Mouse (Mus musculus): ENCODE measurements at regions not wholly inside any gene's neighbourhood (a gene's known extent, or its start where the extent isn't known, plus 50 kb on each side); places are given as distances from the start of the nearest gene placed in this dataset.

DNA sequence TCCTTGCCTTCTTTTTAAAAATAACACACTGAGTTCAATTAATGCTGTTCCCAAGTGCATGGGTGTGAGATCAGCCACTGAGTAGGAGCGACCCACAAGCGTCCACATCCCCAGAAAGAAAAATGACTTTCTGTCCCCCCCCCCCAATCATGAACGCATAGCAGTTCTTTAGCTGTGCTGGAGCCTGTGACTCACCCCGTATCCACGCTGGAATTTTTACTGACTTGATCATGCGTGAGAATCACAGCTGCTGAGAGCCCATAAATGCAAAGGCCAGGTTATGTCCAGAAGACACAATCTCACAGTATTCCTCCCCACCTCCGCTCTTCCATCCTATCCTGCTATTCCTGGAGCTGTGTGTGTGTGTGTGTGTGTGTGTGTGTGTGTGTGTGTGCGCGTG lies 53.3 kb downstream of the Fos start:
- no peak overlapping the region for H3K4me3 ChIP-seq
- no peaks in the 10 kb centered on the region for H3K36me3 ChIP-seq
- H3K9me3 ChIP-seq (replicated peaks), result no peaks in the 10 kb centered on the region
- H3K27me3 ChIP-seq (ENCODE audit: low read depth, poor library complexity, severe bottlenecking), result no peaks in the 10 kb centered on the region
- H3K4me1 ChIP-seq, result peaks cover 28% of the 10 kb centered on the region
- no peak overlapping the region for H3K27ac ChIP-seq
- WGBS, result 88% methylated on average over 9 of the region's 9 CpGs
- no peak for DNase-seq (ENCODE audit: low spot score)

DNA sequence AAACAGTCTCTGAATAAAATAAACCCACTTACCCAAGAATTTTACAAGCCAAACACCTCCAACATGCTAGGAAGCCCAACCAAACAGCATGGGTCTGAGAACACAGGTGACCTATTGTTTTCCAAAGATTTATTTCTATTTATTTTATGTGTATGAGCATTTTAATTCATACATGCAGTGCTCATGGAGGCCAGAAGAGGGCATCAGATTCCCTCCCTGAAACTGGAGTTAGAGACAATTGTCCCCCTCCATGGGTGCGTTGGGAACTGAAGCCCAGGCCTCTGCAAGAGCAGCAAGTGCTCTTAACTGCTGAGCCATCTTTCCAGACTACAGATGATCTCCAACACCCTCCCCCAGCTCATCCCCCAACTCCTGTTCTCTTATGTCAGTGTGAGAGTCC lies 57.9 kb downstream of the Fos start:
- H3K27ac ChIP-seq, result no peak overlapping the region
- H3K9me3 ChIP-seq (replicated peaks), result no peaks in the 10 kb centered on the region
- H3K36me3 ChIP-seq, result no peaks in the 10 kb centered on the region
- WGBS, result 91% methylated on average over 1 of the region's 1 CpGs
- DNase-seq (ENCODE audit: low spot score), result no peak
- no peak overlapping the region for H3K4me3 ChIP-seq
- H3K27me3 ChIP-seq (ENCODE audit: low read depth, poor library complexity, severe bottlenecking), result no peaks in the 10 kb centered on the region
- no peaks in the 10 kb centered on the region for H3K4me1 ChIP-seq

DNA sequence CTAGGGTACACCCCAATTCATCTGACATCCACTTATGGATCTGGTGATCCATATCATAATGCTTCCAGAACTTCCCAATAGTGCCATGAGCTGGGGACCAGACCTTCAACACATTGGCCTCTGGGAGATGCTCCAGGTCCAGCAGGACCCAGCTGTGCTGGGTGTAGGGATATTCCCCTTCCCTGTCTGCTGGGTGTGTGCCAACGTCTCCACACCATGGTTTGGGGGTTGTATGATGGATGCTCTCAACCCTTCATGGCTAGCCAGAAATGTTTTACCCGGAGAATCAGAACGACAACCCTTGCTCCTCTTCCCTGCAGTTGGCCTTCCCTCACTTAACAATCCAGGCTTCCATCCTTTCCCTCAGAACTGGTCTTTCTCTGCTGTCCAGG lies 58.5 kb downstream of the Fos start:
- 90% methylated on average over 3 of the region's 3 CpGs for WGBS
- Histone ChIP-seq H3K4me3 (no peak overlapping the region), H3K36me3 (no peaks in the 10 kb centered on the region), H3K9me3 (replicated peaks) (no peaks in the 10 kb centered on the region), H3K27ac (no peak overlapping the region), H3K27me3 (ENCODE audit: low read depth, poor library complexity, severe bottlenecking) (no peaks in the 10 kb centered on the region), H3K4me1 (no peaks in the 10 kb centered on the region)
- no peak for DNase-seq (ENCODE audit: low spot score)

DNA sequence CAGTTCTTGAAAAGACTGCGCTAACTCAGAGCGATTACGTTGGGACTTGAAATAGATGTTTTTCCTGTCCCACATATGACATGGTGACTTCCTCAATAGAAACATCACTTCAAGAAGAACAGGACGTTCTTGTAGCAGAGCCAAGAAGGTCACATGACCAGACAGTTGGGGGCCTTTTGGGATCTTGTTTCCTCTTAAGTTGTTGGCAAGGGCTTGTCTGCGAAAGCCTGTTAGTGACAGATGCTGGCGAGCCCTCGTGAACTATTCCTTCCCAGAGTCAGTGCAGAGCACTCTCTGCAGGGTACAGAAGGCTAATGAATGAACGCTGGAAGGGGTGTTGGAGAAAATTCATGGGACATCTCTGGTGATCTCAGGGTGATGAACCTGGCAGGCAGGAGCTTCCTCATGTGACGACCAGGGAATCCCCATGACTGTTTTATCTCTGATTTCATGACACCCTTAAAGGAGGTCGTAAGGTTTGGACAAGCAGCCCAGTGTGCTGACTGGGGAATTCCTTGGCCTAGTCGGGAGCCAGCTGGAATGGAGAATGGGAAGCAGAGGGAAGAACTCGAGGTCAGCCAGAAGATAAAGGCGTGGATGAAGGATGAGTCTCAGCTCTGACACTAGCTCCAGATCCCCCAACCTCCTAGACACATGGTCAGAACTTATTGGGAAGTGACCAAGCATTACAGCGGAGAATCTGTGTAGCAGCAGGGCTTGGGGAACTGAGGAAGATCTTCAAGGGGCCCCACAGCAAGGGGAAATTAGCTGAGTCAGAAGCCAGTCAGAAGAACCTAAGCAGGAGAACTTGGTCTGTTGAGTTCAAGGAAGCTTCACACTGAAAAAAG lies 59.1 kb downstream of the Fos start:
- WGBS, result 71% methylated on average over 14 of the region's 14 CpGs
- H3K4me3 ChIP-seq, result no peak overlapping the region
- H3K9me3 ChIP-seq (replicated peaks), result no peaks in the 10 kb centered on the region
- no peaks in the 10 kb centered on the region for H3K36me3 ChIP-seq
- H3K27ac ChIP-seq, result no peak overlapping the region
- DNase-seq (ENCODE audit: low spot score), result no peak
- H3K27me3 ChIP-seq (ENCODE audit: low read depth, poor library complexity, severe bottlenecking), result no peaks in the 10 kb centered on the region
- no peaks in the 10 kb centered on the region for H3K4me1 ChIP-seq

DNA sequence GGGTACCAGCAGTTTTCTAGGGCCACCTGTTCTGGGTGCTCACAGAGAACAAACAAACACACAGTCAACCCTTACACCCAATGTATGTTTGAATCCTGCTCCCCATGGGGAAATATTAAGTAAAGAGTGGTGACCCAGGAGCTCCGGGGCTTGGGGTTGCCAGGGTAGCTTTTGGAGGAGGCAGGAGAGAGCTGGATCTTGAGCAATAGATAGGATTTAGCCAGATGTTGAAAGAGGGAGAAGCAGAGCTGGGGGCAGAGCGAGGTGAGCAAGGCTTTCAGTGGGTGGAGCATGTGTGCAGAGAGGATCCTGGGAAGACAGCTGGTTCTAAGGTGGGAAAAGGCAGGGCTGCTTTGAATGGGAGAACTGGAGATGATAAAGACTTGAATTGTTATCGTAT lies 59.9 kb downstream of the Fos start:
- Histone ChIP-seq H3K4me3 (no peak overlapping the region), H3K27me3 (ENCODE audit: low read depth, poor library complexity, severe bottlenecking) (no peaks in the 10 kb centered on the region), H3K4me1 (no peaks in the 10 kb centered on the region), H3K9me3 (replicated peaks) (no peaks in the 10 kb centered on the region), H3K27ac (no peak overlapping the region), H3K36me3 (no peaks in the 10 kb centered on the region)
- no peak for DNase-seq (ENCODE audit: low spot score)
- WGBS, result 83% methylated on average over 3 of the region's 3 CpGs

DNA sequence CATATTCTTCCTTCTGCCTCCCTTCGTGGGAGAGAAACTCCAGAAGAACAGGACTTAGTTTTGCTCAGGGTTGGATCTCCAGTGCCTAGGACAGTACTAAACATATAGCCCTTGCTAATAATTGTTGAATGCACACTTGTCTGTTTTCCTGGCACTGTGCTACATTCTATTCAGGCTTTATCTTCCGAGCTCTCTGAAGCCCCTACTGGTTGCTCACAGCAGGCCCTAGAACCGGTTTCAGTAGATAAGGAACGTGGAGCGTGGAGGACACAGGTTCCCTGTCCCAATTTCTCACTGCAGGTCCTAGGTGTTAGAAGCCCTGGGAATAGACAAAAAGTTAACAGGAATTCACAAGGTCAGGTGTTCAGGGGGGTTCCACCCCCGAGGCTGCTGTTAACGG lies 59.4 kb upstream of the Jdp2 start:
- 44% methylated on average over 7 of the region's 7 CpGs for WGBS
- Histone ChIP-seq H3K27me3 (ENCODE audit: low read depth, poor library complexity, severe bottlenecking) (no peaks in the 10 kb centered on the region), H3K4me1 (peaks cover 6% of the 10 kb centered on the region; the same call in 1 of the 2 replicates), H3K4me3 (no peak overlapping the region), H3K27ac (no peak overlapping the region), H3K9me3 (replicated peaks) (no peaks in the 10 kb centered on the region), H3K36me3 (no peaks in the 10 kb centered on the region)
- no peak for DNase-seq (ENCODE audit: low spot score)

DNA sequence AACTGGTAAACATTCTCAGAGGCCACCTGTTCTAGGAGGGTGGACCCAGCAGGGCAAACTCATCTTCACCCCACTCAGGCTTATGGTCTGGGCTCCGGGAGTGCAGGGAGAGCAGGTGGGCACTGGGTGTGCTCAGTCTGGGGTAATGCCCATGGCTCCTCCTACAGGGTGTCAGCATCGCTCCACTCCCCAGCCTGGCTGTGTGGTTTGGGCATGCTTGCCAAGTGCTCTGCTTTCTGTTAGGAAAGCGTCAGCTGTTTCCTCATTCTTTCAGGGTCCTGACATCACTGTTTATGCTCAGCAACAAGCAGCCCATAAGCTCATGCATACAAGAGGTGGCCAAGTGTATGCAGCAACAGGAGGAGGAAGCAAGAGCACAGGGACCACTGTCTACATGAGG lies 57.7 kb upstream of the Jdp2 start:
- H3K27ac ChIP-seq, result no peak overlapping the region; the same call in 1 of the 2 replicates
- H3K4me1 ChIP-seq, result peaks cover 6% of the 10 kb centered on the region; the same call in 1 of the 2 replicates
- no peaks in the 10 kb centered on the region for H3K36me3 ChIP-seq
- no peak for DNase-seq (ENCODE audit: low spot score)
- no peaks in the 10 kb centered on the region for H3K9me3 ChIP-seq (replicated peaks)
- 82% methylated on average over 3 of the region's 3 CpGs for WGBS
- no peaks in the 10 kb centered on the region for H3K27me3 ChIP-seq (ENCODE audit: low read depth, poor library complexity, severe bottlenecking)
- H3K4me3 ChIP-seq, result no peak overlapping the region

DNA sequence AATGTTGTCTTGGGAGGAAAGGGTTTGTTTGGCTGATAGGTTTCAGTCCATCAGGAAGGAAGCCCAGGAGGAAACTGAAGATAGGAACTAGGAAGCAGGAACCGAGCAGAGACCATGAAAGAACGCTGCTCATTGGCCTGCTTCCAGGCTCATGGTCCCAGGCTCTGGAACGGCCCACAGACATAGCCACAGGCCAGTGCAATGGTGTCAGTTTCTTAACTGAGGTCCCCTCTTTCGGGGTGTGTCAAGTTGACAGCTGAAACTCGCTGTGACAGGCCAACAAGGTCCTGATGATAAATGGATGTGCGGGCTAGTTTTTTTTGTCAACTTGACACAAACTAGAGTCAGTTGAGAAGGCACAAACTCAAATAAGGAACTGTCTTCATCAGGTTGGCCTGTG lies 55.9 kb upstream of the Jdp2 start:
- 83% methylated on average over 6 of the region's 6 CpGs for WGBS
- DNase-seq (ENCODE audit: low spot score), result no peak
- no peaks in the 10 kb centered on the region for H3K27me3 ChIP-seq (ENCODE audit: low read depth, poor library complexity, severe bottlenecking)
- peaks cover 7% of the 10 kb centered on the region; the same call in 1 of the 2 replicates for H3K4me1 ChIP-seq
- no peak overlapping the region for H3K27ac ChIP-seq
- no peaks in the 10 kb centered on the region for H3K36me3 ChIP-seq
- no peaks in the 10 kb centered on the region for H3K9me3 ChIP-seq (replicated peaks)
- no peak overlapping the region for H3K4me3 ChIP-seq

DNA sequence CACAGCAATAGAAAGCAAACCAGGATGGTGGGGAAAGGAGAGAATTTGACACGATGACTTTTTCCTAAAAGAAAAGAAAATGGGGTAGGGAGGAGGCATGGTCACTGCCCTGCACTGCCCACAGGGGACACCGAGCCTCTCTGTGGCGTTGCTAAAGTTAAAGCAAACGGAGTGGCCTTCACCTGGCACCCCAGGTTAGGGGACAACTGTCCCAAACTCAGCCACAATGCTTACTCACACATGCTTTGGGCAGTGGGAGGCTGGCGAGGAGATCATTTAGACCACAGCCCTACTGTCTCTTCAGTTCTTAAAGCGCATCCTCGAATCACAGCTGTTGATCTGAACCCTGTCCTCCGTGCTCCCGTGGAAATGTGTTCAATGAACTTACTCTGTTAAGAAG lies 55.3 kb upstream of the Jdp2 start:
- Histone ChIP-seq H3K4me1 (peaks cover 13% of the 10 kb centered on the region; the same call in 1 of the 2 replicates), H3K27ac (no peak overlapping the region), H3K4me3 (no peak overlapping the region), H3K36me3 (no peaks in the 10 kb centered on the region), H3K27me3 (ENCODE audit: low read depth, poor library complexity, severe bottlenecking) (no peaks in the 10 kb centered on the region), H3K9me3 (replicated peaks) (no peaks in the 10 kb centered on the region)
- WGBS, result 86% methylated on average over 9 of the region's 9 CpGs
- DNase-seq (ENCODE audit: low spot score), result no peak

DNA sequence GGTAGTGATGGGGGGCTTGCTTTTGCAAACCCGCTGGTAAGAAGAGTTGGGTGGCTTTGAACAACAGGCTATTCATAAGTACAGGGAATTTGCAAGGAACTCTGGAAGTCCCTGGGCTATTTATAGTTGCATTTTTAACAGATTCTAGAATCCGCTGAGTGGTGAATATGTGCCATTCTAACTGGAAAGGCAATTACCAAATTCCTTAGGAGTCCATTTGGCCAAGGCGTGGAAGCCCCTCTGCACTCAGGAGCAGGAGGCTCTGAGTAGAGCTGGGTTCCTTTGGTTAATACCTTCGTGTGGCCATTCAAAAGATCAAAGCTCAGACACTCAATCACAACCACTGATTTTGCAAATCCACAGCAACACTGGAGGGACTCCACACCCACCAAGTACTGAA lies 54.0 kb upstream of the Jdp2 start:
- Histone ChIP-seq H3K27me3 (ENCODE audit: low read depth, poor library complexity, severe bottlenecking) (no peaks in the 10 kb centered on the region), H3K4me1 (peaks cover 13% of the 10 kb centered on the region; the same call in 1 of the 2 replicates)
- WGBS, result 68% methylated on average over 4 of the region's 4 CpGs

DNA sequence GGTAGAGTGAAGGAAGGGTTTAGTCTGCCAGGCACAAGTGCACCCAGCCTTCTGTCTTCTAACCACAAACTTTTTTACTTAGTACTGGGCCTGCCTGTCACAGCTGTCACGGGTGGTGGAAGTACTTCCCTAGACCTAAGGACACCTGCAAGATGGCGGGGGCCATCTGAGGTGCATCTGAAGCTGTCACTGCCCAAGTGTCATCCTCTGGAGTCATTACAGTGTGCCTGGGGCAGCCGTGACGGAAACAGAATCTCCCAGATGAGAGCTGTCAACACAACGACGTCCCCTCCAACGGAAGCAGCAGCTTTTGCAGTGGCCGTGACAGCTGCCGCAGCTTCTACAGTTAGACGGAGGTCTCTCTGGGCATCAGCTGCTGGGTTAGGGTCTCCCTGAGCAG lies 53.1 kb upstream of the Jdp2 start:
- Histone ChIP-seq H3K36me3 (no peaks in the 10 kb centered on the region), H3K27me3 (ENCODE audit: low read depth, poor library complexity, severe bottlenecking) (no peaks in the 10 kb centered on the region), H3K4me3 (no peak overlapping the region), H3K4me1 (peaks cover 13% of the 10 kb centered on the region; the same call in 1 of the 2 replicates), H3K9me3 (replicated peaks) (no peaks in the 10 kb centered on the region), H3K27ac (0 out of 2 replicates have a peak overlapping the region, but pooled peaks have one; percentile 9)
- DNase-seq (ENCODE audit: low spot score), result no peak
- 67% methylated on average over 10 of the region's 10 CpGs for WGBS

More for the DNA sequence above, 54.0 kb upstream of the Jdp2 start:
- Histone ChIP-seq H3K9me3 (replicated peaks) (no peaks in the 10 kb centered on the region), H3K36me3 (no peaks in the 10 kb centered on the region), H3K4me3 (no peak overlapping the region), H3K27ac (no peak overlapping the region)
- DNase-seq (ENCODE audit: low spot score), result no peak

DNA sequence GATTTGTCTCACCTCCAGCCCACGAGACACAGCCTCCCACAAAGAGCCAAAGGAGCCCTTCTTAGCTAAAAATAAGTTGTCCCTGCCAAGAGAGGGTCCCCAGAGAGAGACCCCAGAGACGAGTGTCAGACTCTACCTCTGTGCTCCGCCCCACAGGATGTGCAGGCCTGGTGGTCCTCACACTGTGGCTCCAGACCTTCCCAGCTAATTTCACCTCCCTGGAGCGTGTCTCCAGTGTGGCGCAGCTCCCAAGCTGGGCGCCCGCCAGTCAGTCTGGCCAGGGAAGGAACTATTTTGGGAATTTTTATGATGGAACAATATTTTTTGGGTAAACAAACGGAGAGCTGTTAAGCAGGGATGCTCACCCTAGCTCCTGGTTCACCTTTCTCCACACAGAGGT lies 50.8 kb upstream of the Jdp2 start:
- WGBS, result 62% methylated on average over 8 of the region's 8 CpGs
- no peaks in the 10 kb centered on the region for H3K36me3 ChIP-seq
- H3K9me3 ChIP-seq (replicated peaks), result no peaks in the 10 kb centered on the region
- H3K4me1 ChIP-seq, result peaks cover 8% of the 10 kb centered on the region; the same call in 1 of the 2 replicates
- H3K4me3 ChIP-seq, result no peak overlapping the region
- H3K27ac ChIP-seq, result no peak overlapping the region
- no peaks in the 10 kb centered on the region for H3K27me3 ChIP-seq (ENCODE audit: low read depth, poor library complexity, severe bottlenecking)
- no peak for DNase-seq (ENCODE audit: low spot score)
